Mouse (Mus musculus) heart, postnatal 0 days (tissue): ENCODE measurements around the gene Bmf. TPM values are rescaled to one million over a fixed set of nuclear protein-coding genes. Genes with fewer than 3 reads are reported as not detected.

ENCODE experiments used
- ATAC-seq: fragments of 200-750 bp; cut with Nextera tagmentation; 2 replicates; pipeline ENCODE4 v1.8.0; 2017; ENCODE audit warnings: low read depth, moderate number of reproducible peaks, moderate library complexity; ENCODE audit not compliant: insufficient read depth
- DNase-seq: peaks from one replicate; pipeline ENCODE4 v3.0.0-alpha.2; 2016; ENCODE audit warnings: low spot score
- H3K27ac ChIP-seq: fragments of 300-500 bp; sonication (generic); 2 replicates; pipeline ENCODE4 v1.5.1; 2014; ENCODE audit warnings: low read depth, mild to moderate bottlenecking
- H3K27me3 ChIP-seq: fragments of 300-500 bp; sonication (generic); 2 replicates; pipeline ENCODE4 v1.6.1; 2014; ENCODE audit warnings: low read length, mixed read lengths; ENCODE audit not compliant: control insufficient read depth, insufficient read depth
- H3K36me3 ChIP-seq: fragments of 300-500 bp; sonication (generic); replicated peaks from 2 replicates; pipeline ENCODE4 v1.6.1; 2014; ENCODE audit warnings: low read length, mixed read lengths; ENCODE audit not compliant: control insufficient read depth, insufficient read depth
- H3K4me1 ChIP-seq: fragments of 300-500 bp; sonication (generic); 2 replicates; pipeline ENCODE4 v1.6.1; 2014; ENCODE audit warnings: antibody characterized with exemption; ENCODE audit not compliant: control insufficient read depth, insufficient read depth
- H3K4me2 ChIP-seq: fragments of 300-500 bp; sonication (generic); 2 replicates; pipeline ENCODE4 v1.6.1; 2014; ENCODE audit warnings: low read depth, mild to moderate bottlenecking, low read length, moderate library complexity
- H3K4me3 ChIP-seq: fragments of 300-500 bp; sonication (generic); 2 replicates; pipeline ENCODE4 v1.5.1; 2014; ENCODE audit warnings: low read depth, low read length
- H3K9ac ChIP-seq: fragments of 300-500 bp; sonication (generic); replicated peaks from 2 replicates; pipeline ENCODE4 v1.6.1; 2014; ENCODE audit warnings: low read depth, low read length, mixed read lengths
- H3K9me3 ChIP-seq: fragments of 300-500 bp; sonication (generic); replicated peaks from 2 replicates; pipeline ENCODE4 v1.6.1; 2016; ENCODE audit warnings: low read length; ENCODE audit not compliant: control insufficient read depth
- CTCF ChIP-seq: IDR thresholded peaks from 2 replicates; pipeline ENCODE4 v1.5.1; 2016; ENCODE audit warnings: antibody characterized with exemption, control low read depth, low read depth
- EP300 ChIP-seq: IDR thresholded peaks from 2 replicates; pipeline ENCODE4 v1.6.1; 2016; ENCODE audit warnings: antibody characterized with exemption, low read depth
- WGBS: fragments of 180-500 bp; shearing (Covaris S2); extraction: QIAGEN DNeasy Blood & Tissue Kit; methylation state at CpG from one replicate; pipeline ENCODE4 v1.1.7; 2014; 5-methylcytosine and 5-hydroxymethylcytosine counted together
- polyA plus RNA-seq: library from polyadenylated mRNA; unstranded; fragments of >200 nt; fragmentation: Nextera tagmentation; extraction: Ambion mirVana; gene quantifications from 2 replicates; pipeline ENCODE4 v1.2.1, GENCODE M21; 2015
- total RNA-seq: library from RNA; depleted of rRNA; stranded (reverse); fragments of >200 nt; gene quantifications from 2 replicates; pipeline ENCODE4 v1.2.3, GENCODE M21; 2014; ENCODE audit warnings: low replicate concordance

The Bmf gene
- total and polyA plus RNA-seq, 2 experiments from 2014 or later, result 1.5 to 14.5 TPM

DNA sequence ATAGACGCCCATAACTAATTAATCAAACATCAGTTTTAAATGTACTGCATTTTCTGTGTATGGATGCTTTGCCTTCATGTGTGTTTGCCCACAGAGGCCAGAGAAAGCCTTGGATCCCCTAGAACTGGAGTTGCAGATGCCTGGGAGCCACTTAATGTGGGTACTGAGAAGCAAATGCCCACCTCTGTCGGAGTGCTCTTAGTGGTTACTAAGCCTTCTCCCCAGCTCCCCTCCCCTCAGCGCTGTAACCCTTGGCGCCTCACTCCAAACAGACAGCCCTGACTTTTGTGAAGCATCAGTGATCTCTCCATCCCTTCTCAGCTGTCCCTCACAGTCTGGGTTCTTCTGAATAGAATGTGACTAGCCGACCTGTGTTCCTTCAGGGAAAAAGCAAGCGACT is 51.0 kb downstream of the Bmf start:
- Histone ChIP-seq H3K36me3 (no peaks in the 10 kb centered on the region), H3K4me2 (no peak overlapping the region), H3K27ac (no peak overlapping the region; the same call in 1 of the 2 replicates), H3K27me3 (no peaks in the 10 kb centered on the region), H3K9ac (no peak overlapping the region), H3K4me1 (no peaks in the 10 kb centered on the region), H3K9me3 (no peaks in the 10 kb centered on the region), H3K4me3 (no peak overlapping the region)
- WGBS, result 87% methylated on average over 6 of the region's 6 CpGs
- TF ChIP-seq CTCF, result no peak
- no peak for TF ChIP-seq EP300
- ATAC-seq (no peak), DNase-seq (no peak)

DNA sequence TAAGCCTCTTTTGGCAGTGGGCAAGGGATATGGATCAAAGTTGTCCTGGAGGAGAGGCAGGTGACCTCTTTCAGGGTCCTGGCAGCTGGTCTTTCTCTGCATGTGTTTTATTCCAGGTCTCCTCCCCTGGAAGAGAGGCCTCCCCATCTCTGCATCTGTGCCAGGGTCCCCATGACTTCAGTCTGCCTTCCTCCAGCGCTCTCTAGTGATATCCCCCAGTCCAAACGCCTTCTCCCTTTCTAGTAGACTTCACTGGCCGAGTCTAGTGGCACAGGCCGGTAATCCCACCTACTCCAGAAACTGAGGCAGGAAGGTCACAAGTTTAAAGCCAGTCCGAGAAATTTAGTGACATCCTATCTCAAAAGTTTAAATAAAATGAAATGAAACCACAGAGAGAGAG is 51.6 kb downstream of the Bmf start:
- DNase-seq (no peak), ATAC-seq (no peak)
- Histone ChIP-seq H3K4me3 (no peak overlapping the region), H3K4me1 (no peaks in the 10 kb centered on the region), H3K9ac (no peak overlapping the region), H3K9me3 (no peaks in the 10 kb centered on the region), H3K36me3 (no peaks in the 10 kb centered on the region), H3K4me2 (no peak overlapping the region), H3K27ac (no peak overlapping the region), H3K27me3 (no peaks in the 10 kb centered on the region)
- TF ChIP-seq EP300 (no peak), CTCF (no peak)
- 75% methylated on average over 5 of the region's 5 CpGs for WGBS

DNA sequence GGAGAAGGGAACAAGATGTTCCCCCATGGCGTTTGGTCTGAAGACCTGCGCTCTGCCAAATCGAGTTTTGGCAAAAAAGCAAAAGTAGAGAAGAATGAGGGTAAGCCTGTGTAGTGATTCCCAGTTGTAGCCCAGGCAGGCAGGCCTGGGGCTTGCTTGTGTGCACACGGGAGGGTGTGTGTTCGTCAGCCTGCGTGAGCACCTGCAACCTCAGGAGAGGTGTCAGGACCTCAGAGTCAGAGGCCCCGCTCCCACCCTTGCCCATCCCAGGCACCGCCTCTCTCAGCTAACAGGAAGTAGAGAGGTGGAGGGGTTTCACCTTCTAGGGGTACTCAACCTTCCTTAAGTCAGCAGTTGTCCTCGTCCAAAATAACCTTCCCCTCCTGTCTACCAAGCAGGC is 54.5 kb downstream of the Bmf start:
- Histone ChIP-seq H3K4me2 (no peak overlapping the region), H3K27ac (peak overlapping the region; percentile 36; the same call in 1 of the 2 replicates)

DNA sequence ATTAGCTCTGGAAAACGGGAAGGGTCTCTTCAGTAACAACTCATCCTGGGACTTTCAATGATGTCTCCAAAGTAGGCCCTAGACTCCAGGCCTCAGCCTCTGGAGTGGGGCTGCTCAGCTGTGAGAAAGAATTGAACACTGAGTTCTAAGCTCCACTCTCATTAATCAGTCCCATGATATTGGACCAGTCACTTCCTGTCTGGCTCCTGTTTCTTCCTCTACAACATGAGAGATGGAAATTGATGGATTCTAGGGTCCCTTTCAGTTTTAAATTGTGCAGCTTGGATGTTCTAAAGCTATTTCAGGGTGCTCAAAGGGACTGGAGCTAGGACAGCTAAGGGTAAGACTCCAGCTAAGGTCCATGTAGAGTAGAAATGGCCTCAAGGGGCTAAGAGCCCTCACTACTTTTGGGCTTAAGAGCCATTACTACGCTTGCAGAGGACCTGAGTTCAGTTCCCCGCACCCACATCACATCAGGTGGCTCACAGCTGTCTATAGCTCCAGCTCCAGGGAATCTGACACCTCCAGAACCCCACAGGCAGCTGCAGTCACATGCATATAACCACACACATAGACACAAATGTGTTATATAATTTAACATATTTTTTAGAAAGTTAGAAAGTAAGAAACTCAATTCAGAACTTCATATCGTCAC is 57.6 kb downstream of the Bmf start:
- H3K4me3 ChIP-seq, result no peak overlapping the region
- ATAC-seq (no peak), DNase-seq (no peak)
- 78% methylated on average over 4 of the region's 4 CpGs for WGBS
- H3K4me2 ChIP-seq, result no peak overlapping the region
- TF ChIP-seq CTCF (no peak), EP300 (no peak)
- no peaks in the 10 kb centered on the region for H3K9me3 ChIP-seq
- H3K27me3 ChIP-seq, result no peaks in the 10 kb centered on the region
- H3K4me1 ChIP-seq, result peaks cover 14% of the 10 kb centered on the region; the same call in 1 of the 2 replicates
- peak overlapping the region; percentile 36; the same call in 1 of the 2 replicates for H3K27ac ChIP-seq
- no peak overlapping the region for H3K9ac ChIP-seq
- no peaks in the 10 kb centered on the region for H3K36me3 ChIP-seq

More for the DNA sequence above, 54.5 kb downstream of the Bmf start:
- no peaks in the 10 kb centered on the region for H3K27me3 ChIP-seq
- TF ChIP-seq EP300 (no peak), CTCF (no peak)
- no peak overlapping the region for H3K9ac ChIP-seq
- 82% methylated on average over 9 of the region's 9 CpGs for WGBS
- no peak overlapping the region for H3K4me3 ChIP-seq
- no peaks in the 10 kb centered on the region for H3K36me3 ChIP-seq
- no peak for ATAC-seq
- DNase-seq, result no peak
- H3K9me3 ChIP-seq, result no peaks in the 10 kb centered on the region
- H3K4me1 ChIP-seq, result peaks cover 11% of the 10 kb centered on the region; the same call in 1 of the 2 replicates

DNA sequence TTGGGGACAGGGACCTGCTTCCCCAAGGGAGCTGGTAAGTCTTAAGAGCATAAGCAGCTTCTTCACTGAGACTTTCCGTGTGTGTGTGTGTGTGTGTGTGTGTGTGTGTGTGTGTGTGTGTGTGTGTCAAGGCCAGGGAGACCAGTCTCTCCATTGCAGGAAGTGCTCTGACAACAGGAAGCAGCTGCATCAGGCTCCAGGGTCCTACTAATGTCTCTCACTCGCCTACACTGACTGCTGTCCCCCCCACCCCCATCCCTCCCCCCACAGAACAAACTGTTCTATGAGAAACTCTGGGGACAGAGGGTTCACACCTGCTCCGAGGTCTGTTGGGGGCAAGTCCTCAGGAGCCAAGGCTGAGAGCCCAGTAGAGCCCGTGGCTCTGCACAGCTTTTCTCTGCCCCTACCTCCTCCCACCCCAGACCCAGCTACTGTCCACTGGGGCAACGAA is 58.2 kb downstream of the Bmf start:
- peak overlapping the region; percentile 39; the same call in 1 of the 2 replicates for H3K27ac ChIP-seq
- H3K27me3 ChIP-seq, result no peaks in the 10 kb centered on the region
- no peak overlapping the region for H3K9ac ChIP-seq
- H3K4me3 ChIP-seq, result no peak overlapping the region
- WGBS, result 56% methylated on average over 5 of the region's 5 CpGs
- H3K4me1 ChIP-seq, result peaks cover 14% of the 10 kb centered on the region; the same call in 1 of the 2 replicates
- H3K4me2 ChIP-seq, result no peak overlapping the region
- no peaks in the 10 kb centered on the region for H3K36me3 ChIP-seq
- ATAC-seq (peak; percentile 52; the same call in 1 of the 2 replicates), DNase-seq (no peak)
- TF ChIP-seq EP300 (no peak), CTCF (no peak)
- no peaks in the 10 kb centered on the region for H3K9me3 ChIP-seq
